Mouse (Mus musculus): ENCODE results near the gene Ifna13. TPM values are rescaled to one million over a fixed set of nuclear protein-coding genes. Genes with fewer than 3 reads are reported as not detected.
A peak's percentile ranks its signal among the peaks of the same experiment; 100 is the strongest.

Gene Ifna13
- polyA plus RNA-seq, 1 experiment from 2014 or later: not detected

- H3K4me2 ChIP-seq: no peak overlapping the region
- no peak for ATAC-seq (replicated peaks; ENCODE audit: insufficient number of reproducible peaks, low FRiP score, low TSS enrichment)
- WGBS (ENCODE audit: insufficient replicate concordance): 80% methylated on average over 3 of the region's 3 CpGs
Measured at GRCm38 (mm10) chr4:88653644-88654043, 9.4 kb upstream of the Ifna13 start.

GRCm38 (mm10) chr4:88642526-88642925 lies 1.7 kb downstream of the Ifna13 start:
- H3K9ac ChIP-seq (ENCODE audit: low read depth, low read length): no peak overlapping the region
- no peaks in the 10 kb centered on the region for H3K4me1 ChIP-seq (ENCODE audit: control insufficient read depth, insufficient read depth, low read length)
- H3K4me2 ChIP-seq: no peak overlapping the region
- H3K9me3 ChIP-seq (replicated peaks; ENCODE audit: control insufficient read depth, low read length): no peaks in the 10 kb centered on the region
- no peaks in the 10 kb centered on the region for H3K27me3 ChIP-seq (ENCODE audit: control insufficient read depth, insufficient read depth, low read length)
- ATAC-seq (replicated peaks; ENCODE audit: insufficient number of reproducible peaks, low FRiP score, low TSS enrichment): no peak
- H3K36me3 ChIP-seq (ENCODE audit: control insufficient read depth, insufficient read depth, low read length): no peaks in the 10 kb centered on the region
- no peak overlapping the region for H3K27ac ChIP-seq (ENCODE audit: low read depth, low read length)
- H3K4me3 ChIP-seq (ENCODE audit: low read depth, low read length): no peak overlapping the region
- 40% methylated on average over 2 of the region's 2 CpGs for WGBS (ENCODE audit: insufficient replicate concordance)

More at GRCm38 (mm10) chr4:88653644-88654043, 9.4 kb upstream of the Ifna13 start:
- Histone ChIP-seq H3K4me1 (ENCODE audit: control insufficient read depth, insufficient read depth, low read length) (no peaks in the 10 kb centered on the region), H3K27ac (ENCODE audit: low read depth, low read length) (no peak overlapping the region), H3K9ac (ENCODE audit: low read depth, low read length) (no peak overlapping the region), H3K9me3 (replicated peaks; ENCODE audit: control insufficient read depth, low read length) (no peaks in the 10 kb centered on the region), H3K4me3 (ENCODE audit: low read depth, low read length) (no peak overlapping the region), H3K27me3 (ENCODE audit: control insufficient read depth, insufficient read depth, low read length) (no peaks in the 10 kb centered on the region), H3K36me3 (ENCODE audit: control insufficient read depth, insufficient read depth, low read length) (no peaks in the 10 kb centered on the region)

GRCm38 (mm10) chr4:88641077-88641831 lies 3.0 kb downstream of the Ifna13 start:
- Histone ChIP-seq H3K9ac (ENCODE audit: low read depth, low read length) (no peak overlapping the region), H3K27ac (ENCODE audit: low read depth, low read length) (no peak overlapping the region), H3K4me3 (ENCODE audit: low read depth, low read length) (peak overlapping the region; percentile 41), H3K27me3 (ENCODE audit: control insufficient read depth, insufficient read depth, low read length) (no peaks in the 10 kb centered on the region), H3K9me3 (replicated peaks; ENCODE audit: control insufficient read depth, low read length) (no peaks in the 10 kb centered on the region), H3K4me1 (ENCODE audit: control insufficient read depth, insufficient read depth, low read length) (no peaks in the 10 kb centered on the region), H3K4me2 (peak overlapping the region; percentile 56), H3K36me3 (ENCODE audit: control insufficient read depth, insufficient read depth, low read length) (no peaks in the 10 kb centered on the region)
- peak; percentile 90 for ATAC-seq (replicated peaks; ENCODE audit: insufficient number of reproducible peaks, low FRiP score, low TSS enrichment)
- WGBS (ENCODE audit: insufficient replicate concordance): 24% methylated on average over 11 of the region's 11 CpGs

GRCm38 (mm10) chr4:88640704-88641076 lies 3.6 kb downstream of the Ifna13 start:
- Histone ChIP-seq H3K4me1 (ENCODE audit: control insufficient read depth, insufficient read depth, low read length) (no peaks in the 10 kb centered on the region), H3K27ac (ENCODE audit: low read depth, low read length) (no peak overlapping the region), H3K36me3 (ENCODE audit: control insufficient read depth, insufficient read depth, low read length) (no peaks in the 10 kb centered on the region), H3K9me3 (replicated peaks; ENCODE audit: control insufficient read depth, low read length) (no peaks in the 10 kb centered on the region), H3K4me2 (peak overlapping the region; percentile 56), H3K9ac (ENCODE audit: low read depth, low read length) (no peak overlapping the region), H3K4me3 (ENCODE audit: low read depth, low read length) (peak overlapping the region; percentile 41), H3K27me3 (ENCODE audit: control insufficient read depth, insufficient read depth, low read length) (no peaks in the 10 kb centered on the region)
- no peak for ATAC-seq (replicated peaks; ENCODE audit: insufficient number of reproducible peaks, low FRiP score, low TSS enrichment)
- WGBS (ENCODE audit: insufficient replicate concordance): 66% methylated on average over 8 of the region's 8 CpGs

GRCm38 (mm10) chr4:88634311-88634710 lies 9.9 kb downstream of the Ifna13 start, which contains the start of gene C87499:
Gene C87499, minus strand, starts transcription at chr4:88634411.
- whole genome bisulfite sequencing (ENCODE audit: insufficient replicate concordance): 85% methylated on average over 4 of the region's 4 CpGs
- Histone ChIP-seq H3K27me3 (ENCODE audit: control insufficient read depth, insufficient read depth, low read length) (no peaks in the 10 kb centered on the region), H3K27ac (ENCODE audit: low read depth, low read length) (no peak within 1 kb of the TSS), H3K4me1 (ENCODE audit: control insufficient read depth, insufficient read depth, low read length) (no peaks in the 10 kb centered on the region), H3K36me3 (ENCODE audit: control insufficient read depth, insufficient read depth, low read length) (no peaks in the 10 kb centered on the region), H3K9me3 (replicated peaks; ENCODE audit: control insufficient read depth, low read length) (no peaks in the 10 kb centered on the region), H3K9ac (ENCODE audit: low read depth, low read length) (no peak within 1 kb of the TSS), H3K4me2 (no peak within 1 kb of the TSS), H3K4me3 (ENCODE audit: low read depth, low read length) (no peak within 1 kb of the TSS)
- no peak for ATAC-seq (replicated peaks; ENCODE audit: insufficient number of reproducible peaks, low FRiP score, low TSS enrichment)

GRCm38 (mm10) chr4:88603276-88603675 lies 41.0 kb downstream of the Ifna13 start, which contains the start of gene Ifna12:
Gene Ifna12, minus strand, starts transcription at chr4:88603376.
- Histone ChIP-seq H3K9ac (ENCODE audit: low read depth, low read length) (no peak within 1 kb of the TSS), H3K4me2 (no peak within 1 kb of the TSS), H3K36me3 (ENCODE audit: control insufficient read depth, insufficient read depth, low read length) (no peaks in the 10 kb centered on the region), H3K27me3 (ENCODE audit: control insufficient read depth, insufficient read depth, low read length) (no peaks in the 10 kb centered on the region), H3K27ac (ENCODE audit: low read depth, low read length) (no peak within 1 kb of the TSS), H3K9me3 (replicated peaks; ENCODE audit: control insufficient read depth, low read length) (no peaks in the 10 kb centered on the region), H3K4me3 (ENCODE audit: low read depth, low read length) (no peak within 1 kb of the TSS), H3K4me1 (ENCODE audit: control insufficient read depth, insufficient read depth, low read length) (no peaks in the 10 kb centered on the region)
- ATAC-seq (replicated peaks; ENCODE audit: insufficient number of reproducible peaks, low FRiP score, low TSS enrichment): no peak

Other genes with a start within 250 kb of the Ifna13 start
- 8.0 and 8.1 TPM in 2 replicates for gene Hacd4, start 205.5 kb downstream of the Ifna13 start, polyA plus RNA-seq (2014; fragmentation: Nextera tagmentation; extraction: Ambion mirVana)
- gene Ifnb1, start 121.7 kb downstream of the Ifna13 start, polyA plus RNA-seq (2014; fragmentation: Nextera tagmentation; extraction: Ambion mirVana): not detected in 2 replicates
- gene Ifna15, start 86.2 kb downstream of the Ifna13 start, polyA plus RNA-seq (2014; fragmentation: Nextera tagmentation; extraction: Ambion mirVana): not detected in 2 replicates
- gene Ifna14, start 72.7 kb downstream of the Ifna13 start, polyA plus RNA-seq (2014; fragmentation: Nextera tagmentation; extraction: Ambion mirVana): not detected in 2 replicates
- not detected in 2 replicates for gene Ifna9, start 52.1 kb downstream of the Ifna13 start, polyA plus RNA-seq (2014; fragmentation: Nextera tagmentation; extraction: Ambion mirVana)
- not detected in 2 replicates for gene Ifna12, start 41.1 kb downstream of the Ifna13 start, polyA plus RNA-seq (2014; fragmentation: Nextera tagmentation; extraction: Ambion mirVana)
- not detected in 2 replicates for gene C87499, start 10.0 kb downstream of the Ifna13 start, polyA plus RNA-seq (2014; fragmentation: Nextera tagmentation; extraction: Ambion mirVana)
- gene Ifna16, start 32.5 kb upstream of the Ifna13 start, polyA plus RNA-seq (2014; fragmentation: Nextera tagmentation; extraction: Ambion mirVana): not detected in 2 replicates
- gene Ifna2, start 39.5 kb upstream of the Ifna13 start, polyA plus RNA-seq (2014; fragmentation: Nextera tagmentation; extraction: Ambion mirVana): not detected in 2 replicates
- gene Ifnab, start 46.9 kb upstream of the Ifna13 start, polyA plus RNA-seq (2014; fragmentation: Nextera tagmentation; extraction: Ambion mirVana): not detected in 2 replicates
- 0.63 and 0.87 TPM in 2 replicates for gene Gm26566, start 77.3 kb upstream of the Ifna13 start, polyA plus RNA-seq (2014; fragmentation: Nextera tagmentation; extraction: Ambion mirVana)
- gene Klhl9, start 78.0 kb upstream of the Ifna13 start, polyA plus RNA-seq (2014; fragmentation: Nextera tagmentation; extraction: Ambion mirVana): 99.9 and 113 TPM in 2 replicates
- gene Gm13271, start 110.4 kb upstream of the Ifna13 start, polyA plus RNA-seq (2014; fragmentation: Nextera tagmentation; extraction: Ambion mirVana): not detected in 2 replicates
- 0.39 and 0.56 TPM in 2 replicates for gene Gm13283, start 115.7 kb upstream of the Ifna13 start, polyA plus RNA-seq (2014; fragmentation: Nextera tagmentation; extraction: Ambion mirVana)
- 0.61 TPM in 1 of 2 replicates, not detected in the other for gene Gm13290, start 129.4 kb upstream of the Ifna13 start, polyA plus RNA-seq (2014; fragmentation: Nextera tagmentation; extraction: Ambion mirVana)
- not detected in 2 replicates for gene Gm13289, start 132.5 kb upstream of the Ifna13 start, polyA plus RNA-seq (2014; fragmentation: Nextera tagmentation; extraction: Ambion mirVana)
- gene Gm13272, start 135.4 kb upstream of the Ifna13 start, polyA plus RNA-seq (2014; fragmentation: Nextera tagmentation; extraction: Ambion mirVana): not detected in 2 replicates
- not detected in 2 replicates for gene Ifnz, start 137.7 kb upstream of the Ifna13 start, polyA plus RNA-seq (2014; fragmentation: Nextera tagmentation; extraction: Ambion mirVana)
- not detected in 2 replicates for gene Gm13276, start 141.2 kb upstream of the Ifna13 start, polyA plus RNA-seq (2014; fragmentation: Nextera tagmentation; extraction: Ambion mirVana)
- gene Gm13277, start 144.2 kb upstream of the Ifna13 start, polyA plus RNA-seq (2014; fragmentation: Nextera tagmentation; extraction: Ambion mirVana): not detected in 2 replicates
- gene Gm13278, start 147.1 kb upstream of the Ifna13 start, polyA plus RNA-seq (2014; fragmentation: Nextera tagmentation; extraction: Ambion mirVana): not detected in 2 replicates
- gene Gm13275, start 150.0 kb upstream of the Ifna13 start, polyA plus RNA-seq (2014; fragmentation: Nextera tagmentation; extraction: Ambion mirVana): 0.47 TPM in 1 of 2 replicates, not detected in the other
- gene Gm13279, start 152.9 kb upstream of the Ifna13 start, polyA plus RNA-seq (2014; fragmentation: Nextera tagmentation; extraction: Ambion mirVana): not detected in 2 replicates
- 0.27 and 0.76 TPM in 2 replicates for gene Gm13285, start 155.2 kb upstream of the Ifna13 start, polyA plus RNA-seq (2014; fragmentation: Nextera tagmentation; extraction: Ambion mirVana)
- gene Gm13287, start 158.8 kb upstream of the Ifna13 start, polyA plus RNA-seq (2014; fragmentation: Nextera tagmentation; extraction: Ambion mirVana): not detected in 2 replicates
- gene Gm13288, start 161.1 kb upstream of the Ifna13 start, polyA plus RNA-seq (2014; fragmentation: Nextera tagmentation; extraction: Ambion mirVana): not detected in 2 replicates
- not detected in 2 replicates for gene Ifna7, start 171.8 kb upstream of the Ifna13 start, polyA plus RNA-seq (2014; fragmentation: Nextera tagmentation; extraction: Ambion mirVana)
- gene Ifna11, start 175.5 kb upstream of the Ifna13 start, polyA plus RNA-seq (2014; fragmentation: Nextera tagmentation; extraction: Ambion mirVana): not detected in 2 replicates
- gene Ifna6, start 183.0 kb upstream of the Ifna13 start, polyA plus RNA-seq (2014; fragmentation: Nextera tagmentation; extraction: Ambion mirVana): not detected in 2 replicates
- gene Ifna5, start 191.1 kb upstream of the Ifna13 start, polyA plus RNA-seq (2014; fragmentation: Nextera tagmentation; extraction: Ambion mirVana): not detected in 2 replicates
- gene Ifna4, start 197.4 kb upstream of the Ifna13 start, polyA plus RNA-seq (2014; fragmentation: Nextera tagmentation; extraction: Ambion mirVana): not detected in 2 replicates
- gene Ifna1, start 205.6 kb upstream of the Ifna13 start, polyA plus RNA-seq (2014; fragmentation: Nextera tagmentation; extraction: Ambion mirVana): not detected in 2 replicates
- gene Ifne, start 235.7 kb upstream of the Ifna13 start, polyA plus RNA-seq (2014; fragmentation: Nextera tagmentation; extraction: Ambion mirVana): not detected in 2 replicates

All from heart, embryonic 11.5 days (tissue).